Mouse (Mus musculus): ENCODE measurements around the gene Eps8.
A peak's percentile ranks its signal among the peaks of the same experiment; 100 is the strongest.
"Not testable (repeated sequence)": the region's sequence is repeated elsewhere in the genome, so short reads cannot be mapped to it uniquely, and the experiment has no call there.

The Eps8 gene

DNA sequence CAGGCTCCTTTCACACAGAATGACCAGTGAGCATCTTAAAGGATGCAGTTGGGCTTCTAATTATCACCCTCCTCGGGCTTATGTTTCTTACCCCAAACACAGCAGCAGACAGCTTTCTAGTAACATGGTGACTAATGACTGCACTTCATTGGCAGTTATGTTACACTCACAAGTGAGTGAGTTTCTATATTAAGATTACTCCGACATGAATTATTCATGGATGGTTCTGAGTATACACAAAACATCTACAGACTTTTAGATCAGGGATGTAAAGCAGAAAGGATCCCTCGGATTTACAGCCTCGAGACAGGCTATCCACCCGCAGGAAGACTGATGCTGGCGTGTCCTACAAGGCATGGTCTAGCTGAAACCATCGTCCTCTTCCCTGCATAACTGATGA is 171.8 kb downstream of the Eps8 start:
- DNase-seq (ENCODE audit: low spot score), result no peak

DNA sequence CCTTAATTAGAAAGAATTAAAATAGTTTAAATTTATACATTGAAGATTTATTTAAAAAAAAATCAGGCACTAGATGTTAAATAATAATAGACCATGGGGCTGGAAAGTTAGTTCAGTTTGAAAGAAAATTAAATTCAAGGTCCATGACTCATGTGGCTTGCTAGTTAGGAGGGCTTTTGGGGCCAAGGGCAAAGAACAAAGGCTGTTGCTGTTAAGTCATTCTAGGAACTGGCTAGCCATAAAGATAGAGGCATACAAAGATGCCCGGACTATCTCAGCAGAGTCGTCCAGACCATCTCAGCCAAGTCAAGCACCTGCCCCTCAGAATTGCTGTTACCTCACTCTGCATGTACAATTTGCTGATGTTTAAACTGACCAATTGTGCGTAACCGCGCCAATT is 179.0 kb downstream of the Eps8 start:
- DNase-seq (ENCODE audit: low spot score), result not testable (repeated sequence)

DNA sequence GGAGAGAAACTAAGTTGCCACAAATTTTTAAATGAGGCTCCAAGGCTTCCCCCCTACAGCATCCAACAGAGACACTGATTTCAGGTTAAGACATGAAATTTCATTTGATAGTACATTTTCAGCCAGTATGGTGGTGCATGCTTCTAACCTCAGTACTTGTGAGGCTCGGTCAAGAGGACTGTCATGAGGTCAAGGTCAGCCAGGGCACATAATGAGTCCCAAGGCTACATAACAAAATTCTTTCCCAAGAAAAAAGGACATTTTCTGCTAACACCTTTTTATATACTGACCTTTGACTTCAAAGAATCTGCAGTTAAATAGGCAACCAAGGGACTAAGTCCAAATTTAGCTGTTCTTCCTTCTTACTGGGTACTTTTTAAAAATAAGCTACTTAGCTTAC is 181.2 kb downstream of the Eps8 start:
- DNase-seq (ENCODE audit: low spot score), result no peak

DNA sequence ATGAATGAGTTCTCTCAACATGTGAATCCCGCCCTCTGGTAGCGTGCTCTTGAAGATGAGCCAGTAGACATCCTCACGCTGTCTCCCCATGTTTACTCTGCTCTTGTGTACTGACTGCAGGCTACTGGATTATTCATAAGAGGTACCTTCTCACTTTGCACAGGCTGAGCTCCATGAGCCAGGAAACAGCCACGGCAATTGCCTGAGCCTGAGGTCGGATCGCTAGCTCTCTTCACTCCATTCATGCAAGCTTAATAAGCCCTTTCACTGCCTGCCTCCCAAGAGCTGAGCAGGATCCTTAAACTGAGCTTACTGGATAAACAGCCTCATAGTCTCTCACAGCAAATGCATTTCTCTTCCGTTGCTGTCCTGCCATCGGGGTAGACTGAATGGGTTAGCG is 182.5 kb downstream of the Eps8 start:
- no peak for DNase-seq (ENCODE audit: low spot score)

DNA sequence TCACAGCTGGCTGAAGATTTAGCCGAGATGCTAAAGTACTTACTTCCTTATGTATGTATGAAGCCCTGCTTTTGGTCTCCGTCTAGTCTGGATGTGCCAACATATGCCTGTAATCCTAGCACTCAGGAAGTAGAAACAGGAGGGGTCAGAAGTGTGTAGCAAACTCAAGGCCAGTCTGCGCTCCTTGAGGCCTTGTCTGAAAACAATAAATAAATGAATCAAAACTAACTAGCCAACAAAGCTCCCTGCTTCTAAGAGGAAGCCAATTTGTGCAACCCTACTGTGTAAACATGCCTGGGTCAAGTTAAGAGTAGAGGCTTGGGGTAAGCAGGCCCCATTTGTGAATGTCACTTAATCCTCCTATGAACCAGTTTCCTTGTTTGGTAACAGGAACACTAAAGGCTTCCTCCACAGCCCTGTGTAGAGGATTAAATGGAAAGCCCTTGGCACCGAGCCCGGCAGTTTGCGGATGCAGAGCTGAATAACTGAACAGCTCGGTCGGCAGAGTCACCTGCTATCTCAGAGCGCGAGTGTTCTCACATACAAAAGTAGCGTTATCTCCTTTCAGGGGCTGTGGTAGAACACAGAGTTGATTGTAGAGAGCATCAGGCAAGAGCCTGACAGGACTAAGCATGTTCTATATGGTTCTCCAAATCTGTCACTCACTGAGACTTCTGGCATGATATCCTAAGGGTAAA is 183.6 kb downstream of the Eps8 start:
- DNase-seq (ENCODE audit: low spot score), result peak; percentile 69

DNA sequence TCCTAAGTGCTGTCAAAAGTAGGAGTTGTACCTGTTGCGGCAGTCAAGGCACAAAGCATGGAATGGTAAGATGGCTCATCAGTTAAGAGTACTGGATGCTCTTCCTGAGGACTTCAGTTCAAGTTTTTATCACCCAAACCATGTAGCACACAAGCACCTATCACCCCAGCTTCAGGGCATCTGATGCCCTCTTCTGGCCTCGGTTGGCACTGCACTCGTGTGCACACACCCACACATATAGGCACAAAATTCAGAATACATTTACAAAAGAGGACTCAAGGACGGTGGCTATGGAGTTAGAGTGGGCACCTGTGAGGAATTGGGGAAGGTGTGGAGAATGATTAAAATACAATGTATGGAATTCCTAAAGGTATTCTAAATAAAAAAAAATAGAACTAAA is 185.1 kb downstream of the Eps8 start:
- no peak for DNase-seq (ENCODE audit: low spot score)

DNA sequence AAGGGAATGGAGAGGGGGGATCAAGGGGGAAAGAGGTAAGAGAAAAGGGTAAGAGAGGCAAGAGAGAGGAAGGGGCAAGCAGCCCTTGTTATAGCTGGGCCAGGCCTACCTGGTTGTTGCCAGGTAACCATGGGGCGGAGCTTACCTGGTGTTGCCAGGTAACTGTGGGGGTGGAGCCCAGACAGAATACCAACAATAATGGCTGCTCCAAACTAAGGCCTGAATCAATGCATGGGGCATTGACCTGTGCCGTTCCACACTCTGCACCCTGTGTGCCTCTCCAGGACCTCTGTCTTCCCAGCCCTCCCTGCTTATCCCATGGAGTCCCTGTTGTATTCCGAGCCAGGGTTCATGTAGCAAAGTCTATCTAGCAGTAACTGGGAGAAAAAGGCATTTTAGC is 187.0 kb downstream of the Eps8 start:
- DNase-seq (ENCODE audit: low spot score), result no peak

DNA sequence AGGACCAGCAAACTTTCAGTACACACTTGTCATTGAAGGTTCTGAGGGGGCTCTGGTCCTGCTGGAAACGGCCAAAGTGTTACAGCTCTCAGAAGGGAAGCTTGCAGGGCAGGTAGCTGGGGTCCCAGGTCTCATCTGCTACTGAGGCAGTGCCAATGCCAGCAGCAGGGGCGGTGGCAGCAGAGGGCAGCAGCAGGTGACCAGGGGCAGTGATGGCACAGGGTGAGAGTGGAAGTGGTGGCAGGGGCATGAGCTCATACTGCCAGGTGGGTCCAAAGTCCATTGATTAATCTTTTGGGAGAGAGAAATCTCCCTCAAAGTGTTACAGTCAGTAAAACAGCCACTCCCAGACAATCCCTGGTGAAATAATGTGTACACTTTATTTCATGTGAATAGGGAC is 188.4 kb downstream of the Eps8 start:
- no peak for DNase-seq (ENCODE audit: low spot score)

DNA sequence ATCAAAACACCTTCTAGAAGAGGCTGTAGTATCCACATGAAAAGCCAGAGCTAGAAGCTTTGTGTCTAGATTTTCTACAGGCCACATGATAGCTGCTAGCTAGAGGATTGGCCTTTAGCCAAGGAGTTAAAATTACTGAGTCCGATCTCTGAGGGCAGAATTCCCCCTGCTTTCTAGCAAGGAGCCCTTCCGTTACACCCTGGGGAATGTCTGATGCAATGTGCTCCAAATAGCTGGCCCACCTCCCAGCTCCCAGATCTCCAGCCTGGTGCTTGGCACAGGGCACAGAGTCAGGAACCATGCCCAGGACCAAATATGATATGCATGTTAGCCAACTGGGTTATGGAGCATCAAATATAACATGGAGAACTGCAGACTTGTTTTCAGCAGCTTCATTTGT is 189.4 kb downstream of the Eps8 start:
- no peak for DNase-seq (ENCODE audit: low spot score)

DNA sequence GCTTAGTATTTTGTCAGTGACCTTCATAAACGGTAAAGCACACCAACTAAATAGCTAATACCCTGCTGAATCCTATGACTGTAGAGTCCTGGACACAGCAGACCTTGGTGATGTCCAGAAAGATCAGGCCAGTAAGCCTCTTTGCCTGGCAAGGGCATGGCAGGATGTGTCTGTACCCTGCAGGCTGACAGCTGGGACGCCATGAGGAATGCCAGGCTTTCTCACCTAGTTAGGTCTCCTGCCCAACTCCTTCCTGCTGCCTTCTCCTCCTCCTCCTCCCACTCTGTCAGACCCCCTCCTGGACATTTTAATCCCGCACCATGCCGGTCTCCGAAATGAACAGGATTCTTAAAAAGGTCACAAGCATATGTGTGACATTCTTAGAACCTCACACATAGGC is 190.9 kb downstream of the Eps8 start:
- DNase-seq (ENCODE audit: low spot score), result no peak

DNA sequence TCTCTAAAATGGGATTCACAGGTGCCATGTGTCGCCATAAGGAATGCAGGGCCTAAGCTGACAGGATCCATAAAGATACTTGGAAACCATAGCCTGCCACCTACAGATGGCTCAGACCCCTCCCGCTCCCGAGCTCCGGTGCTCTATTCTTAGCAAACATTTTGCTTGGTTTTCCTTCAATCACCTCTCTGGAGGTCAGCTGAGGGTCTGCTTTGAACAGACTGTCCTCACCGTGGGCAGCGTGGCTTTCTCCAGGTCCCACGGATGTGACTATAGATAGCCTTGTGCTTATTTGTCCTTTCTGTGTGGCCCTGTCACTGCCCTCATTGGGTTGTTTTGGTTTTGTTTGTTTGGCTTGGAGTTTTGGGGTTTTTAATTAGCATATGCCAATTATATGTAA is 196.5 kb downstream of the Eps8 start:
- DNase-seq (ENCODE audit: low spot score), result no peak

DNA sequence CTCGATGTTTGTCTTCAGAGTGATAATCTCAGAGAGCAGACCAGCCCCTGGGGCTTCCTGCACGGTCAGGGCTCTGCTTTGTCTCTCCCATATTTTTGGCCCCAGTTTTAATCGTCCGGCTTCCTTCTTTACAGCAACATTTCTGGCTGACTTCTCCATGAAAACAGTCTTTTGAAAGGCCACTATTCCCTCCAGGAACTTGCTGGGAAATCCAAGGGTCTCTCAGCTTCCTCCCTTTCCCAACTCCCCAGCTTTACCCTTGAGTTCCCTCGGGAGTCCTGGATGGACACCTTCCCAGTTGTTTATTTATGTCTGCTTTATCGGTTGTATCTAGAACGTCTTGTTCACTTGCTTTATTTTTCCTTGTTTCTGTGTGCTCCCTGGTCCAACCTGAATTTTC is 197.5 kb downstream of the Eps8 start:
- DNase-seq (ENCODE audit: low spot score), result no peak

DNA sequence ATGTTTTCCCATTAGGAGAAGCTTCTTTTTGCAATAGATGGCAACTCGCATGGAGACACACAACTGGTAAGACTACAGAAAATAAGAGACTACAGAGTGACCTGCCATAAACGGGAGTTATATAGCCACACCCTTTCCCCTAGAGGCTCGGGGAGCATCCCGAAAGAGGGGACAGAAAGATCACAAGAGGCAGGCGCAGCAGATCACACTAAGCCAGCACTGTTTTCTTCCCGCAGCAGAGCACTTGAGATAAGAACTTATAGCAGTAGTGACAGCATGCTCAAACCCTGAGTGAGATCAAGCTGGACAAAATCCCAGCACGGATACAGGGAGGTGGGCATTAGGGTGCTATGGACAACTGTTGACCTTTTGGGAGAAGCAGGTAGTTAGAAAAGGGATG is 198.6 kb downstream of the Eps8 start:
- DNase-seq (ENCODE audit: low spot score), result no peak

DNA sequence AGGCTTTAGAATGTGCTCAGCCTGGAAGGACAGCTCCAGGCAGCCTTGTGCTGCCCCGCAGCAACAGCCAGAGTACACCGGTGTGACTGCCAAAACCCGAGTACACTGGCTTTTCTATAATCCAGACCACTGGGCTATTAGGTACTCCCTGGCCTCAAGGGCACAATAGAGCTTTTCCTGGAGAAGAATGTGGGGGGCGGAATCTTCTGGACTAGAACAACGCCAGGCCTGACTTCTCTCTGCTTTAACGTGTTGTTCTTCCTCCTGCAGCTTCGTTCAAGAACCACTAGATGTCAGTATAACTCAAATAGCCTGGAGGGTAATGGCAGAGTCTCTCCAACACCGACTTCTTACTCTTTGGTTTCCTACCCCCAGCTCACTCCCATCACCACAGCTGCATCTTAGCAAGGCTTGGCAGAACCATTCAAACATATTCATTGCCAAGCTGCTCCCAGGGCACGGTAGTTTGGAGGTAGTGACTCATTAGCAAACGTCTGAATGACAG is 199.1 kb downstream of the Eps8 start:
- peak; percentile 68 for DNase-seq (ENCODE audit: low spot score)

DNA sequence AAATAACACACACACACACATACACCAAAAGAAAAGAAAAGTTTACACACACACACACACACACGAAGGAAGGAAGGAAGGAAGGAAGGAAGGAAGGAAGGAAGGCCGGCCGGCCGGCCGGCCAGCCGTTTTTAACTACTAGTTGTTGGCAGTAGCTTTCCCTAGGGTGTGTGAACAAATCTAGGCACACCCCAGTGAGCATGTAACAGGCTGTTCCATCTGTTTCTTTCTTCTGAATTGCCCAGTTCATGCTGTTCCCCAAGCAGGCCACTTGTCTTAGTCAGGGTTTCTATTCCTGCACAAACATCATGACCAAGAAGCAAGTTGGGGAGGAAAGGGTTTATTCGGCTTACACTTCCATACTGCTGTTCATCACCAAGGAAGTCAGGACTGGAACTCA is 208.6 kb downstream of the Eps8 start:
- not testable (repeated sequence) for DNase-seq (ENCODE audit: low spot score)

DNA sequence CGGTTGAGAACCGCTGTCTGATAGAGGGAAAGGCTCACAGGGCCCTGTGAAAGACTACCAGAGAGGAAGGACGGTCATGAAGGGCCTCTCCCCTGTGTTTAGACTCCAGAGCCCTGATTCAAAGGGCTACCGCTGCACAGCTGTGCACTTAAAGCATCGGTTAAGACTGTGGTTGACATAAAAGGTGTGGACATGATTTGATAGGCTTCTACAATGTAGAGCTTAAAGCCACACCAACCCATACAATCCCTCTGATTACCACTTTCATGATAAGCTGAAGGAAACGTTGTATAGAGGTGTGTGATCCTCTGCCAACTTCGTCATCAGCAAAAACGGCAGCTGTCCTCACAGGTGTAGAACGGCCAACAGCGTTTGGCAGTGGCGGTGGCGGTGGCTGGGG is 211.6 kb downstream of the Eps8 start:
- no peak for DNase-seq (ENCODE audit: low spot score)

DNA sequence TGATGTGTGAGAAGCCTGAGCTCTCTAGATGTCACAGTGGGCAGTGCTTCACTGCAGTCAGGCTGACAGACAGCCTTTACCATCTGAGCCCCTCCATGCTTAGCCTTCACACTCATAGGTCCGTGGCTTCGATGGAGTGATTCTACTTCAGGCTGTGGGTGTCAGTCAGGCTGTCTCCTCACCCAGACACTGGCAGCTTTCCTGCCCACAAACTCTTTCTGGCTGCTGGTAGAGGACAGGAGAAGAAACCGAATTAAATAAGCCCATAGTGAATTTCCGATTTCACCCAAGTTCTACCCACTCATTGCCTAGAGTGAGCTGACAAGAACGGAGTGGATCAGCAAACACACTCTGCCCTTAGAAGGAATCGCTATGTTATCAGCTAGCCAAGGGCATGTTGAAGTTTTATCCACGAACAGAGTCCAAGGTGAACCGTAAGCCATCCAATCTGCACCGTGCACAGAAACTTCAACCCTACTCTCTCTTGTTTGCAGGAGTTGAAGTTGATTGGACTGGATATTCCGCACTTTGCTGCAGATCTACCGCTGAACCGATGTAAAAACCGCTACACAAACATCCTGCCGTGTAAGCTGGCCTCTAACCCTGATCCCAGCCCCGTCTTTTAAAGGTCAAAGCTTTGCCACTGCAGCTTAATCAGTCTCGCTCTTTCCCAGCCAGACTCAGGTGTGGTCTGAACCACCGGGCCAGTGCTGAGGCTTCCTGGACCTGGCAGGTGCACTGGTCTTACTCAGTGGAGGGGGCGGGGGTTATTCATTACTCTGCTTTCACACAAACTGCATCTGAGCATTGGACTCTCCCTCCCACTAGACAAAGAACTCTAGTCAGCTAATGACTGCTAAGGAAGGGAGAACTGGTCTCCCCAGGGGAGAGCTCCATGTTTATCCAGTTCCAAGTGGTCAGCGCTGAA is 213.9 kb downstream of the Eps8 start:
- DNase-seq (ENCODE audit: low spot score), result no peak

DNA sequence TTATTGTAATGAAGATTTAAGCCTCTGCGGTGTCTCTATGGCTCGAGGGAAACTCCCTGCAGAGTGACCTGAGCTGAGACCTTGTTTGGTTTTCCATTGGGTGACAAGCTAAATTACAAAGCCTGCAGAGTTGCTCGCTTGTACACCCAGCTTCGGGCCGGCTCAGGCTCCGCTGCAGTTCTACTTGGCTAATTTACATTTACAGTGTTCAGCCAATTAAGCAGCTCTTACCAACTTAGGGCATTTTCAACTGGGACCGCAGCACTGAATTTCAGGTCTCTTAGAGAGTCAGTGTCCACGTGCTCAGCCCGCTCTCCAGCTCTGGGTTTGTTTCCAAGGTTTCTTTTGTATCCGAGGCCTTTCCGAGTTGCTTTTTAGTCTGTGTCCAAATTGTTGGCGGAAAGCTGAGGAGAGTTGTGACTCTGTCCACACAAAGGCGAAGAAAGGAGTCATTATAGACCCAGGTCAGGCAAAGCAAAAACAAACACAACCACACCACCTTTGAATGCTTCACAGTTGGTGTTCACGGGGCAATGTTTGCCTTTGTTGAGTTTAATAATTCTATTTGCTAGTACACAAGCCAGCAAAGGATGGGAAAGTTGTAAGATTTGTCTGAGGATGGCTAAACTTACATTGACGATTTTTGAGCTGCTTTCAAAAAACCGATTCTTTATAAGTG is 216.6 kb downstream of the Eps8 start:
- DNase-seq (ENCODE audit: low spot score), result no peak

DNA sequence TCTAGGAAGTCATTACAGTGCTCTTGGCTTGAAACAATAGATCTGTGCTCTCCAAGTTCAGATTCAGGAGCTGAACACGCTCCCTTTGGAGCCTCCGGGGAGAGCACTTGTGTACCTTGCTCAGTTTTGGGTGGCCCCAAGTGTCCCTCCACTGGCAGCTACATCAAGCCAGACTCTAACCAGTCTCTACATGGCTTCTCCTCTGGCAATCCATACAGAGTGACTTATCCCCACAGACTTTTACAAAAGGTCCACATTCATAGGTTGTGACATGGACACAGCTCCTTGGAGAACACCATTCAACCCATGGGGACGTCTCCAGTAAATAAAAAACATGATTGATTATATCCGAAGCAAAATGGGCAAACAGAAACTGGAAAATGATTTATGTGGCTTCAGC is 217.2 kb downstream of the Eps8 start:
- DNase-seq (ENCODE audit: low spot score), result no peak

DNA sequence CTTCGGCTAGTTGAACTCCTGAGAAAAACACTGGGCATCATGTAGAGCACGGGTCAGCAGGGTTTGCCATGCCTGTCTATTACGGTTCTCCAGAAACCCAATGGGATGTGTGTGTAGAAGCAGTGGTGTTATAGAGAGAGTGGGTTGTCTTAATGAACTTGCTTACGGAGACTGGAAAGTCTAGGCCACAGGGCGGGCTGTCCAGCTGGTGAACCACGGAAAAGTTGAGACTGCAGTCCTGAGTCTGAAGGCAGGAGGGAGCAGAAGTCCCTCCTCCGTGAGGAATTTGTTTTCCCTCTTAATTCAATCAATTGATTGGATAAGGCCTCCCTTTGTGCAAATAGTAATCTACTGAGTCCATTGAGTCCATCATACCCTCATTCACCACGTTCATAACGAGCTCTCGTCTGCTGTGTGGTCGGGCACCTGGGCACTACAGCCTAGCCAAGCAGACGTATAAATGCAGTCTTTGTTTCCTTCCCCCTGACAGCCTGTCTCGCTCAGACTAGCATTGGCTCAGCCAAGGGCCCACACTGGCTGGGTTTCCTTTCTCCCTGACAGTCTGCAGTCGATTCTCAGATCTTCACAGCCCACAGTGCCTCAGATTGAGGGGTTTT is 221.0 kb downstream of the Eps8 start:
- no peak for DNase-seq (ENCODE audit: low spot score)
